Mouse (Mus musculus) lung, adult 2 months (tissue): ENCODE measurements at regions not wholly inside any gene's neighbourhood (a gene's known extent, or its start where the extent isn't known, plus 50 kb on each side); places are given as distances from the start of the nearest gene placed in this dataset.

Experiments
- CTCF ChIP-seq: fragments of 200-500 bp; IDR thresholded peaks from 2 replicates; pipeline ENCODE4 v1.5.1; 2011; ENCODE audit warnings: mild to moderate bottlenecking, low read length, control low read depth; ENCODE audit not compliant: insufficient read depth
- POLR2A ChIP-seq: fragments of 200-500 bp; IDR thresholded peaks from 2 replicates; pipeline ENCODE4 v1.6.1; 2011; ENCODE audit warnings: low read depth, mild to moderate bottlenecking, control low read depth, low read length, borderline replicate concordance; ENCODE audit errors: extremely low read depth

- TF ChIP-seq CTCF (no peak), POLR2A (no peak)
These were observed 66.5 kb upstream of the Pik3r1 start for GRCm38 (mm10) chr13:101834546-101834945.
